Comparison of ENCODE assay signal across 8 mouse cellular contexts in the genomic region with DNA sequence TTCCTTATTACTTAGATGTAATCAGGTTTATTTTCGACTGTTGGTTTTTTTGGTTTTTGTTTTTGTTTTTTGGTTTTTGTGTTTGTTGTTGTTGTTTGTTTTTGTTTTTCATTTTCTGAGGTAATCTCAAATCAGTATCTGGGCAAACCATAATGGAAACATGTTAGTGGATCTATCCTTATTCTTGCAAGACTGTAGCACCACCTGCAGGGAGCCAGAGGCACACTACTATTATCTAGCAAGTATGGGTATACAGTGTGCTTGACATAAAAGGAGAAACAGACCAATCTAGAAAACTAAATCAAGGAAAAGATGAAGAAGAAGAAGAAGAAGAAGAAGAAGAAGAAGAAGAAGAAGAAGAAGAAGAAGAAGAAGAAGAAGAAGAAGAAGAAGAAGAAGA.
DNase-seq lines count a peak whose midpoint lies in the region; ATAC-seq lines count a peak whose summit lies in the region.

No protein-coding gene starts in this region.

- no peak overlapping the region for H3K9ac ChIP-seq in forebrain, embryonic 14.5 days (ENCODE audit: low read length)
- H3K9ac ChIP-seq in forebrain, embryonic 12.5 days = no peak overlapping the region
- no peak overlapping the region for H3K9ac ChIP-seq in neural tube, embryonic 11.5 days (ENCODE audit: low read length)

- H3K4me3 ChIP-seq in forebrain, embryonic 14.5 days (ENCODE audit: low read depth, low read length) = no peak overlapping the region
- H3K4me3 ChIP-seq in forebrain, embryonic 12.5 days (replicated peaks) = no peak overlapping the region
- no peak overlapping the region for H3K4me3 ChIP-seq in neural tube, embryonic 11.5 days (ENCODE audit: low read depth, low read length)

- H3K9me3 ChIP-seq in forebrain, embryonic 14.5 days (replicated peaks; ENCODE audit: control insufficient read depth, low read length) = no peaks in the 10 kb centered on the region
- no peaks in the 10 kb centered on the region for H3K9me3 ChIP-seq in forebrain, embryonic 12.5 days
- no peaks in the 10 kb centered on the region for H3K9me3 ChIP-seq in neural tube, embryonic 11.5 days (ENCODE audit: control insufficient read depth, low read length)

- WGBS in forebrain, embryonic 14.5 days = 87% methylated on average over 1 of the region's 1 CpGs
- 97% methylated on average over 1 of the region's 1 CpGs for WGBS in forebrain, embryonic 12.5 days
- WGBS in neural tube, embryonic 11.5 days = 97% methylated on average over 1 of the region's 1 CpGs

- H3K4me1 ChIP-seq in forebrain, embryonic 14.5 days (ENCODE audit: control insufficient read depth, insufficient read depth, low read length) = no peaks in the 10 kb centered on the region
- H3K4me1 ChIP-seq in forebrain, embryonic 12.5 days = no peaks in the 10 kb centered on the region
- H3K4me1 ChIP-seq in neural tube, embryonic 11.5 days (ENCODE audit: control insufficient read depth, insufficient read depth, low read length) = no peaks in the 10 kb centered on the region

- no peaks in the 10 kb centered on the region for H3K27me3 ChIP-seq in forebrain, embryonic 14.5 days (replicated peaks; ENCODE audit: control insufficient read depth, insufficient read depth, low read length)
- no peaks in the 10 kb centered on the region for H3K27me3 ChIP-seq in forebrain, embryonic 12.5 days
- no peaks in the 10 kb centered on the region for H3K27me3 ChIP-seq in neural tube, embryonic 11.5 days (ENCODE audit: control insufficient read depth, insufficient read depth, low read length)

- no peak for ATAC-seq in forebrain, embryonic 14.5 days
- no peak for ATAC-seq in forebrain, embryonic 12.5 days (ENCODE audit: low FRiP score)
- no peak for ATAC-seq in neural tube, embryonic 11.5 days (ENCODE audit: insufficient read depth, low FRiP score, low TSS enrichment)
- ATAC-seq in neutrophil, adult 5-6 weeks (ENCODE audit: extremely low read depth, insufficient number of reproducible peaks, low FRiP score, poor library complexity, severe bottlenecking) = 0 out of 2 replicates have a peak, but pooled peaks have one; percentile 23

- H3K4me2 ChIP-seq in forebrain, embryonic 14.5 days (ENCODE audit: low read length) = no peak overlapping the region
- H3K4me2 ChIP-seq in forebrain, embryonic 12.5 days = no peak overlapping the region
- H3K4me2 ChIP-seq in neural tube, embryonic 11.5 days (ENCODE audit: low read depth) = no peak overlapping the region

- peak; percentile 14 for DNase-seq in forebrain, embryonic 14.5 days (ENCODE audit: low spot score)
- DNase-seq in neural tube, embryonic 11.5 days (ENCODE audit: low spot score) = peak; percentile 11
- DNase-seq in neural tube, embryonic 10.5 days (ENCODE audit: extremely low spot score, low spot score) = no peak
- DNase-seq in cerebellum, postnatal 10 days = peak; percentile 26 to 50
- no peak for DNase-seq in frontal cortex, adult 2 months (ENCODE audit: extremely low spot score in 1 of 2, low spot score in 1 of 2)
- DNase-seq in urinary bladder, postnatal 25 days (ENCODE audit: low spot score) = no peak

- no peak overlapping the region for H3K27ac ChIP-seq in forebrain, embryonic 14.5 days (ENCODE audit: low read depth, low read length)
- no peak overlapping the region for H3K27ac ChIP-seq in forebrain, embryonic 12.5 days
- H3K27ac ChIP-seq in neural tube, embryonic 11.5 days (ENCODE audit: low read depth, low read length) = no peak overlapping the region

- H3K36me3 ChIP-seq in forebrain, embryonic 14.5 days (ENCODE audit: control insufficient read depth, insufficient read depth, low read length) = no peaks in the 10 kb centered on the region
- no peaks in the 10 kb centered on the region for H3K36me3 ChIP-seq in forebrain, embryonic 12.5 days (replicated peaks)
- no peaks in the 10 kb centered on the region for H3K36me3 ChIP-seq in neural tube, embryonic 11.5 days (ENCODE audit: control insufficient read depth, insufficient read depth, low read length)

Comparison
In these comparisons a context has a peak if more than half of its experiments do, and no peak if none do; other contexts are left out.
1. DNase-seq: peak in forebrain, embryonic 14.5 days (single experiment), neural tube, embryonic 11.5 days (single experiment) and cerebellum, postnatal 10 days (2 of 2); none in neural tube, embryonic 10.5 days (single experiment), frontal cortex, adult 2 months (0 of 2) and urinary bladder, postnatal 25 days (single experiment).